Mouse (Mus musculus) embryonic facial prominence, embryonic 14.5 days (tissue): ENCODE data around the gene Gm44503. TPM values are rescaled to one million over a fixed set of nuclear protein-coding genes. Genes with fewer than 3 reads are reported as not detected.

Source experiments
- microRNA-seq: library from miRNA; unstranded; fragments of <30 nt; microRNA quantifications from one replicate; pipeline ENCODE4, GENCODE M21; 2016; ENCODE audit warnings: borderline number of aligned reads
- polyA plus RNA-seq: library from polyadenylated mRNA; unstranded; fragments of >200 nt; fragmentation: Nextera tagmentation; extraction: Ambion mirVana; gene quantifications from 2 replicates; pipeline ENCODE4 v1.2.1, GENCODE M21; 2014

Gene Gm44503
- polyA plus RNA-seq, 1 experiment from 2014 or later = not detected

Small RNA genes within 50 kb of the gene (microRNA-seq; reads per million reads assigned to microRNA genes)
- not detected for gene Gm27353

Other genes with a start within 250 kb of the Gm44503 start
- 1.3 and 1.4 TPM in 2 replicates for gene Prtg, start 152.0 kb upstream of the Gm44503 start, polyA plus RNA-seq
- 7.1 and 7.9 TPM in 2 replicates for gene Pygo1, start 33.2 kb upstream of the Gm44503 start, polyA plus RNA-seq
- 2.0 and 2.1 TPM in 2 replicates for gene Dyx1c1, start 67 bp upstream of the Gm44503 start, polyA plus RNA-seq
- 15.0 and 21.2 TPM in 2 replicates for gene Ccpg1os, start 26.5 kb downstream of the Gm44503 start, polyA plus RNA-seq
- 33.3 and 38.3 TPM in 2 replicates for gene Ccpg1, start 26.6 kb downstream of the Gm44503 start, polyA plus RNA-seq
- gene Pigb, start 81.5 kb downstream of the Gm44503 start, polyA plus RNA-seq = 11.5 and 14.6 TPM in 2 replicates
- gene Rab27a, start 86.0 kb downstream of the Gm44503 start, polyA plus RNA-seq = 2.1 and 2.5 TPM in 2 replicates
- 0.10 TPM in 1 of 2 replicates, not detected in the other for gene Khdc3, start 143.0 kb downstream of the Gm44503 start, polyA plus RNA-seq
- not detected in 2 replicates for gene Gm20509, start 143.6 kb downstream of the Gm44503 start, polyA plus RNA-seq
- 105 and 119 TPM in 2 replicates for gene Rsl24d1, start 154.6 kb downstream of the Gm44503 start, polyA plus RNA-seq